Mouse (Mus musculus) kidney, adult 8-10 months (tissue): ENCODE measurements around the gene Vmn1r37.
"Not testable (repeated sequence)": the region's sequence is repeated elsewhere in the genome, so short reads cannot be mapped to it uniquely, and the experiment has no call there.

ENCODE experiments used
- DNase-seq, 2 experiments: peaks; one replicate each; pipeline ENCODE4 v3.0.0; 2022

Vmn1r37 gene

DNA sequence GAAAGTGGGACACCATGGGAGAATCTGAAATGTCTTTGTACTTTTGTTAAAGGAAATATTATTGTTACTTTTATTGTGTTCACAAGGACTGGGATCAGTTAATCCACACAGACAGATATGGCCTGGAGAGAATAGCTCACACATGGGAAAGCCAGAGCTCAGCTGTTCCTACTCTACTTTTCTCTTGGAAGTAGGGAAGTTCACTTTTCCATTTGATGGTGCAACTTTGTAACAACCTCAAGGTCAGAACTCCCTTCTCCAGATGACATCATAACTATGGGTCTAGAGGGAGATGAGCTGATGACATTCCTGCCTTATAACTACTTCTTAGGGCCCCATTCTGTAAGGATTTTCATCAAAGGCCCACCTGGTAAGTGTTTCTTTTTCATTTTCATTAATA, at the start of gene Vmn1r37:
TSS of gene Vmn1r37 (plus strand) at position 301 of the 400 bp plus-strand sequence.
- not testable (repeated sequence) for DNase-seq

- DNase-seq, result no peak
Observed at GRCm38 (mm10) chr6:66685806-66686205, 43.4 kb upstream of the Vmn1r37 start, which contains the start of gene Vmn1r35. Gene Vmn1r35, minus strand, starts transcription at chr6:66685906.

DNA sequence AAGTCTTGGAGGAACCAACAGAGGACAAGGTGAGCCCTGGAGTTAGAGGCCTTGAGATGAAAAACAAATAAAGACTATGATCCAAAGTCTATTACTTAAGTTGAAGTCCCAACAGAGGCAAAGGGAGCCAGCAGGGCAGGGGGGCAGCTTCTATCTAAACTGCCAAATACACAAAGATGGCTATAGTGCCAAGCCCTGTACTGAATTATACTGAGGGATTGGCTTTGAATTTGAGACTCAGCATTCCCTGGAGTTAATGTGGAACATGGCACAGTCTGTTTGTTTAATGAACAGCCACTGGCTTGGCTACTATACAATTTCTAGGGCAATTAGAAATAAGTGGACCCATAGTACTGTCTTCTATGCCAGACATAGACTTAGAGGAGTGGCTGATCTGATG, 20.3 kb upstream of the Vmn1r37 start:
- peak; percentile 41 to 58 for DNase-seq

DNA sequence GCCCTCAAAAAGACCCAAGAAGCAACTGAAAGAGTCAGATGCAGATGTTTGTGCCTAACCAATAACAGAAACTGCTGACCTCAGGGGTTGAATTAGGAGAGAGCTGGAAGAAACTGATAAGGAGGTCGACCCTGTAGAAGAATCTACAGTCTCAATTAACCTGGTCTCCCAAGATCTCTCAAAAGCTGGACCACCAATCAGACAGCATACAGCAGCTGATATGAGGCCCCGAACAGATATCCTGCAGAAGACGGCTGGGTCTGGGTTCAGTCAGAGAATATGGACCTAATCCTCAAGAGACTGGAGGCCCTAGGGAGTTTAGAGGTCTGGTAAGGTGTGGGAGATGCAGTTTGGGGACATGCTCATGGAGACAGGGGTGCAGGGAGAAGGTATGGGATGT, 15.3 kb upstream of the Vmn1r37 start:
- no peak for DNase-seq

DNA sequence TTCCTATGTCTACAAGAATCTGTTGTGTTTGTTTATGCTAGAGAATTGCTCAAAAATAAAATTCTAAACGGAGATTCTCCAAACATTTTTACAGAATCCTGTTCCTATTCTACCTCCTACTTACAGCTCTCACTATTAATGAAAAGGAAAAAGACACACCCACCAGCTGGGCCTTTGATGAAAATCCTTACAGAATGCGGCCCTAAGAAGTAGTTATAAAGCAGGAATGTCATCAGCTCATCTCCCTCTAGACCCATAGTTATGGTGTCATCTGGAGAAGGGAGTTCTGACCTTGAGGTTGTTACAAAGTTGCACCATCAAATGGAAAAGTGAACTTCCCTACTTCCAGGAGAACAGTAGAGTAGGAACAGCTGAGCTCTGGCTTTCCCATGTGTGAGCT, 10.1 kb upstream of the Vmn1r37 start, which contains the start of gene Vmn1r36:
TSS of gene Vmn1r36 (minus strand) at position 101 of the 400 bp plus-strand sequence.
- DNase-seq, result not testable (repeated sequence)

- DNase-seq, result not testable (repeated sequence)
Observed at GRCm38 (mm10) chr6:66782527-66782926, 53.3 kb downstream of the Vmn1r37 start, which contains the start of gene Vmn1r38. Gene Vmn1r38, minus strand, starts transcription at chr6:66782627.
